Comparison of ENCODE assay signal across 28 mouse cellular contexts in the genomic region with DNA sequence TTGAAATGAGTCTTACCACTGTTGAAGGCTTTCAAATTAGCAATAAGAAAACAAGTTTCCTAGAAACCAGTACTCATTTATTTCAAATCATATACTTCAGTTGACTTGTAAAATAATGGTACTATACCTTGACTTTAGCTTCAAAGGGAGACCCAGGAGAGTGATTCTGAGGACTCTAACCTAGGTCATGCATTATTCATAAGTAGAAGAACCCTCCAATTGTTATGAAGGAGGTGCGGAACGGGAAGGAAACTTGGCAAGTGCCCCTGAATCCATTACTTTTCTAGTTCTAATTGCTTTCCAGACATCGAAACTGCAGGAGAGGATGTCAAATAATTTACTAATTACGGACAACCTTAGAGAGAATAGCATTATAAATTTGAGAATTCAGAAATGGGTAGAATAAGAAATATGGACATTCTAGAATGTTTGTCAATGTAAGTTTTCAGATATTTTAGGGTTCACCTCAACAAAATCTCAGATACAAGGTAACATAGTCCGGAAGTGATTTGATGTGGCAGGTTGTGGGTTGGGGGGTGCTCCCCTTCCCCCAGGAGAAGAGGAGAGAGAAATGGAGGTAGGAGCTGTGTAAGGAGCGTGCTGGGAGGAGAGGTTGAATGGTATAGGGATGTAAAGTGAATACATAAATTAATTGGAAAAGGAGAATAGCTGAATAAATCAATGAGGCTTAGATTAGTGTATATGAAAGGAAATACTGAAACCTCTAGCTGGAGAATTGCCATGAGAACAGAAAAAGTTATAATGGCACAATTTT.
DNase-seq lines count a peak whose midpoint lies in the region; ATAC-seq and TF ChIP-seq lines count a peak whose summit lies in the region.
"Had no signal": no experiment of that assay in that cellular context is flagged by ENCODE, and none has a peak within 500 bp of the region (broad histone marks: within the 10 kb centered on the region; RNA-seq: fewer than 3 reads in every experiment).

No protein-coding gene starts in this region.

- no peak for DNase-seq in midbrain, embryonic 11.5 days (ENCODE audit: low spot score, missing footprints)
- DNase-seq in forebrain, postnatal 0 days = peak; percentile 1
- no peak for DNase-seq in midbrain, postnatal 0 days (ENCODE audit: low spot score)
- no peak for DNase-seq in Muller cell, postnatal 12 days (ENCODE audit: inconsistent ontology term)
- DNase-seq: adrenal gland, postnatal 25 days; cerebellum, adult 2 months; cerebellum, postnatal 25 days; gastrocnemius, postnatal 25 days; heart, adult 11 months; kidney, adult 8-10 months; layer of hippocampus, adult 9-11 months; liver; lung, adult 2 months; lung, postnatal 10 days; right cerebral cortex, postnatal 14 days; thymus, postnatal 14 days had no signal

- WGBS in midbrain, embryonic 13.5 days = 57% methylated on average over 6 of the region's 6 CpGs
- 71% methylated on average over 6 of the region's 6 CpGs for WGBS in midbrain, embryonic 11.5 days
- WGBS in forebrain, embryonic 13.5 days = 37% methylated on average over 6 of the region's 6 CpGs
- WGBS in forebrain, postnatal 0 days = 21% methylated on average over 6 of the region's 6 CpGs
- WGBS in midbrain, postnatal 0 days = 52% methylated on average over 6 of the region's 6 CpGs

- ATAC-seq in midbrain, embryonic 13.5 days = 0 out of 2 replicates have a peak, but pooled peaks have one; percentile 50
- ATAC-seq in midbrain, embryonic 11.5 days (ENCODE audit: low FRiP score) = no peak
- ATAC-seq in forebrain, embryonic 13.5 days = peak; percentile 89
- no peak for ATAC-seq in forebrain, postnatal 0 days
- ATAC-seq in midbrain, postnatal 0 days (ENCODE audit: low FRiP score) = 0 out of 2 replicates have a peak, but pooled peaks have one; percentile 66
- no peak for ATAC-seq in cerebellum, adult (ENCODE audit: insufficient number of reproducible peaks, low FRiP score, low TSS enrichment)
- ATAC-seq: CD4-positive, CD25-positive, alpha-beta regulatory T cell, adult 4 months; intestine, embryonic 16.5 days had no signal

- no peaks in the 10 kb centered on the region for H3K36me3 ChIP-seq in midbrain, embryonic 13.5 days
- H3K36me3 ChIP-seq in midbrain, embryonic 11.5 days (ENCODE audit: control insufficient read depth, insufficient read depth, low read length) = no peaks in the 10 kb centered on the region
- no peaks in the 10 kb centered on the region for H3K36me3 ChIP-seq in forebrain, embryonic 13.5 days (ENCODE audit: poor library complexity, severe bottlenecking)
- no peaks in the 10 kb centered on the region for H3K36me3 ChIP-seq in forebrain, postnatal 0 days (ENCODE audit: insufficient read depth)
- no peaks in the 10 kb centered on the region for H3K36me3 ChIP-seq in midbrain, postnatal 0 days (ENCODE audit: insufficient read depth, low read length)
- H3K36me3 ChIP-seq: embryonic facial prominence, embryonic 10.5 days; embryonic facial prominence, embryonic 15.5 days; heart, embryonic 10.5 days; heart, embryonic 15.5 days; hindbrain, embryonic 12.5 days had no signal

- H3K9me3 ChIP-seq in midbrain, embryonic 13.5 days = no peaks in the 10 kb centered on the region
- H3K9me3 ChIP-seq in midbrain, embryonic 11.5 days (ENCODE audit: control insufficient read depth, low read length) = no peaks in the 10 kb centered on the region
- H3K9me3 ChIP-seq in forebrain, embryonic 13.5 days (replicated peaks) = no peaks in the 10 kb centered on the region
- H3K9me3 ChIP-seq in forebrain, postnatal 0 days (ENCODE audit: low read length) = no peaks in the 10 kb centered on the region
- H3K9me3 ChIP-seq in midbrain, postnatal 0 days (ENCODE audit: low read length) = no peaks in the 10 kb centered on the region
- H3K9me3 ChIP-seq: embryonic facial prominence, embryonic 10.5 days; embryonic facial prominence, embryonic 15.5 days; heart, embryonic 10.5 days; heart, embryonic 15.5 days; hindbrain, embryonic 12.5 days had no signal

- H3K27ac ChIP-seq in midbrain, embryonic 13.5 days = no peak overlapping the region
- H3K27ac ChIP-seq in midbrain, embryonic 11.5 days (ENCODE audit: low read depth, low read length) = no peak overlapping the region
- no peak overlapping the region for H3K27ac ChIP-seq in forebrain, embryonic 13.5 days
- no peak overlapping the region for H3K27ac ChIP-seq in forebrain, postnatal 0 days (ENCODE audit: low read depth, low read length)
- no peak overlapping the region for H3K27ac ChIP-seq in midbrain, postnatal 0 days (ENCODE audit: low read depth, low read length)
- H3K27ac ChIP-seq: embryonic facial prominence, embryonic 10.5 days; embryonic facial prominence, embryonic 15.5 days; heart, embryonic 10.5 days; heart, embryonic 15.5 days; hindbrain, embryonic 12.5 days; kidney, postnatal 0 days; liver, embryonic 14.5 days had no signal

- no peaks in the 10 kb centered on the region for H3K4me1 ChIP-seq in midbrain, embryonic 13.5 days (replicated peaks)
- no peaks in the 10 kb centered on the region for H3K4me1 ChIP-seq in midbrain, embryonic 11.5 days (ENCODE audit: control insufficient read depth, insufficient read depth, low read length)
- peaks cover 8% of the 10 kb centered on the region; the same call in 1 of the 2 replicates for H3K4me1 ChIP-seq in forebrain, embryonic 13.5 days
- no peaks in the 10 kb centered on the region for H3K4me1 ChIP-seq in forebrain, postnatal 0 days (ENCODE audit: insufficient read depth)
- no peaks in the 10 kb centered on the region for H3K4me1 ChIP-seq in midbrain, postnatal 0 days (ENCODE audit: insufficient read depth, low read length)
- H3K4me1 ChIP-seq: embryonic facial prominence, embryonic 10.5 days; embryonic facial prominence, embryonic 15.5 days; heart, embryonic 10.5 days; heart, embryonic 15.5 days; hindbrain, embryonic 12.5 days had no signal

- H3K4me3 ChIP-seq in midbrain, embryonic 13.5 days (replicated peaks) = no peak overlapping the region
- H3K4me3 ChIP-seq in midbrain, embryonic 11.5 days (ENCODE audit: low read depth, low read length) = no peak overlapping the region
- H3K4me3 ChIP-seq in forebrain, embryonic 13.5 days = no peak overlapping the region
- H3K4me3 ChIP-seq in forebrain, postnatal 0 days (ENCODE audit: low read depth, low read length) = no peak overlapping the region
- no peak overlapping the region for H3K4me3 ChIP-seq in midbrain, postnatal 0 days (ENCODE audit: low read depth, low read length)
- H3K4me3 ChIP-seq: embryonic facial prominence, embryonic 10.5 days; embryonic facial prominence, embryonic 15.5 days; heart, embryonic 10.5 days; heart, embryonic 15.5 days; hindbrain, embryonic 12.5 days had no signal

- H3K27me3 ChIP-seq in midbrain, embryonic 13.5 days = no peaks in the 10 kb centered on the region
- H3K27me3 ChIP-seq in midbrain, embryonic 11.5 days (ENCODE audit: control insufficient read depth, insufficient read depth, low read length) = no peaks in the 10 kb centered on the region
- H3K27me3 ChIP-seq in forebrain, embryonic 13.5 days = no peaks in the 10 kb centered on the region
- H3K27me3 ChIP-seq in forebrain, postnatal 0 days (ENCODE audit: insufficient read depth, low read length) = no peaks in the 10 kb centered on the region
- H3K27me3 ChIP-seq in midbrain, postnatal 0 days (ENCODE audit: insufficient read depth, low read length) = no peaks in the 10 kb centered on the region
- H3K27me3 ChIP-seq: embryonic facial prominence, embryonic 15.5 days; heart, embryonic 15.5 days; hindbrain, embryonic 12.5 days had no signal

- H3K4me2 ChIP-seq in midbrain, embryonic 13.5 days (replicated peaks) = no peak overlapping the region
- H3K4me2 ChIP-seq in midbrain, embryonic 11.5 days = no peak overlapping the region
- peak overlapping the region; percentile 16 for H3K4me2 ChIP-seq in forebrain, embryonic 13.5 days
- no peak overlapping the region for H3K4me2 ChIP-seq in forebrain, postnatal 0 days (ENCODE audit: low read depth)
- H3K4me2 ChIP-seq in midbrain, postnatal 0 days (ENCODE audit: low read depth, low read length, poor library complexity, severe bottlenecking) = no peak overlapping the region
- H3K4me2 ChIP-seq: embryonic facial prominence, embryonic 15.5 days; heart, embryonic 15.5 days; hindbrain, embryonic 12.5 days had no signal

- H3K9ac ChIP-seq in midbrain, embryonic 13.5 days (replicated peaks) = no peak overlapping the region
- H3K9ac ChIP-seq in midbrain, embryonic 11.5 days (ENCODE audit: low read length) = no peak overlapping the region
- H3K9ac ChIP-seq in forebrain, embryonic 13.5 days = no peak overlapping the region
- no peak overlapping the region for H3K9ac ChIP-seq in forebrain, postnatal 0 days
- no peak overlapping the region for H3K9ac ChIP-seq in midbrain, postnatal 0 days (replicated peaks; ENCODE audit: low read length, poor library complexity, severe bottlenecking)
- H3K9ac ChIP-seq: embryonic facial prominence, embryonic 15.5 days; heart, embryonic 15.5 days; hindbrain, embryonic 12.5 days; liver, embryonic 14.5 days had no signal

- TF ChIP-seq CTCF in forebrain, postnatal 0 days (IDR thresholded peaks at IDR 0.05; ENCODE audit: low read depth) = no peak
- TF ChIP-seq CTCF in midbrain, postnatal 0 days (IDR thresholded peaks at IDR 0.05) = no peak

Comparison
In these comparisons a context has a peak if more than half of its experiments do, and no peak if none do; other contexts are left out.
1. ATAC-seq: peak in midbrain, embryonic 13.5 days (single experiment), forebrain, embryonic 13.5 days (single experiment) and midbrain, postnatal 0 days (single experiment); none in midbrain, embryonic 11.5 days (single experiment), forebrain, postnatal 0 days (single experiment) and cerebellum, adult (single experiment).